24 mouse cellular contexts compared by ENCODE assay signal in the genomic region with DNA sequence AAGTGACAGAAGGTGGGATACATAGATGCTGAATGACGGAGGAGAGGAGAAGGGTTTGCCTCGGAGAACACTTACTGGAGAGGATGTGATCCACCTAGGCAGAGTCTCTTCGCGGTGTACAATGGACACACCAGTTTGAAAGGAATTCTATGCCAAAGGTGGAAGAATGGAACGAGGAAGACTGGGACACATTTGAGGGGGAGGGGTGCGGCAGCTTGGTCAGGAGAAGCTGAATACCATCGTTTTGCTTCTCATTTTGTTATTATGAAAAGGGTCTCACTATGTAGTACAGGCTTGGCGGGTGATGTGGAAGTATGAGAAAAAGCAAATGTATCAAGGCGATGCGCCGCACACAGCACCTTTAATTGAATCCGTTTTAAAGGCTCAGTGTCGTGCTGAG. TPM values are rescaled to one million over a fixed set of nuclear protein-coding genes. Genes with fewer than 3 reads are reported as not detected.
"Had no signal": no experiment of that assay in that cellular context is flagged by ENCODE, and none has a peak within 500 bp of the region (broad histone marks: within the 10 kb centered on the region; RNA-seq: fewer than 3 reads in every experiment).

No protein-coding gene starts in this region.

- H3K9me3 ChIP-seq: midbrain, embryonic 10.5 days; midbrain, embryonic 13.5 days; neural tube, embryonic 13.5 days; neural tube, embryonic 15.5 days had no signal

- H3K36me3 ChIP-seq: midbrain, embryonic 10.5 days; midbrain, embryonic 13.5 days; neural tube, embryonic 13.5 days; neural tube, embryonic 15.5 days had no signal

- ATAC-seq: midbrain, embryonic 13.5 days; midbrain, embryonic 16.5 days had no signal

- H3K27me3 ChIP-seq: midbrain, embryonic 13.5 days; neural tube, embryonic 13.5 days; neural tube, embryonic 15.5 days had no signal

- H3K9ac ChIP-seq: lung, embryonic 14.5 days; midbrain, embryonic 13.5 days; neural tube, embryonic 13.5 days; neural tube, embryonic 15.5 days had no signal

- H3K4me2 ChIP-seq: lung, embryonic 14.5 days; midbrain, embryonic 13.5 days; neural tube, embryonic 13.5 days; neural tube, embryonic 15.5 days had no signal

- H3K27ac ChIP-seq: midbrain, embryonic 10.5 days; midbrain, embryonic 13.5 days; neural tube, embryonic 13.5 days; neural tube, embryonic 15.5 days had no signal

- DNase-seq: lung, embryonic 14.5 days; lung, postnatal 10 days; retina, postnatal 1 day; right cerebral cortex, adult 18-20 months; right cerebral cortex, postnatal 25 days; right cerebral cortex, postnatal 4 days; spleen, adult 18-20 months; thymus, adult 18-20 months; thymus, postnatal 14 days; thymus, postnatal 36 days had no signal

- H3K4me3 ChIP-seq: midbrain, embryonic 10.5 days; midbrain, embryonic 13.5 days; myocyte; neural tube, embryonic 13.5 days; neural tube, embryonic 15.5 days had no signal

RNA-seq across cellular contexts. Expression of gene Apela, which starts 4.1 kb away (rescaled TPM):
- total RNA-seq: megakaryocyte, adult 5-6 weeks; megakaryocyte-erythroid progenitor cell, adult 5-6 weeks had no signal
- polyA plus RNA-seq: myocyte; small intestine, adult 2 months; thymus, postnatal 0 days had no signal

RNA-seq across cellular contexts. Expression of gene Trim60, which starts 14.7 kb away (rescaled TPM):
- total RNA-seq: megakaryocyte, adult 5-6 weeks; megakaryocyte-erythroid progenitor cell, adult 5-6 weeks had no signal
- polyA plus RNA-seq: lung, embryonic 14.5 days; lung, embryonic 16.5 days; midbrain, embryonic 10.5 days; midbrain, embryonic 13.5 days; midbrain, embryonic 16.5 days; myocyte; neural tube, embryonic 11.5 days; neural tube, embryonic 13.5 days; neural tube, embryonic 15.5 days; small intestine, adult 2 months; stomach, embryonic 14.5 days; stomach, embryonic 16.5 days; thymus, postnatal 0 days had no signal

RNA-seq across cellular contexts. Expression of gene Trim61, which starts 14.7 kb away (rescaled TPM):
- total RNA-seq: megakaryocyte, adult 5-6 weeks; megakaryocyte-erythroid progenitor cell, adult 5-6 weeks had no signal
- polyA plus RNA-seq: lung, embryonic 14.5 days; lung, embryonic 16.5 days; midbrain, embryonic 13.5 days; midbrain, embryonic 16.5 days; myocyte; neural tube, embryonic 13.5 days; small intestine, adult 2 months; stomach, embryonic 14.5 days; thymus, postnatal 0 days had no signal

RNA-seq across cellular contexts. Expression of gene Gm10663, which starts 41.8 kb away (rescaled TPM):
- total RNA-seq: megakaryocyte, adult 5-6 weeks; megakaryocyte-erythroid progenitor cell, adult 5-6 weeks had no signal
- polyA plus RNA-seq: lung, embryonic 14.5 days; lung, embryonic 16.5 days; midbrain, embryonic 10.5 days; midbrain, embryonic 13.5 days; midbrain, embryonic 16.5 days; myocyte; neural tube, embryonic 11.5 days; neural tube, embryonic 13.5 days; neural tube, embryonic 15.5 days; small intestine, adult 2 months; stomach, embryonic 14.5 days; stomach, embryonic 16.5 days; thymus, postnatal 0 days had no signal

RNA-seq across cellular contexts. Expression of gene Trim75, which starts 45.4 kb away (rescaled TPM):
- total RNA-seq: megakaryocyte, adult 5-6 weeks; megakaryocyte-erythroid progenitor cell, adult 5-6 weeks had no signal
- polyA plus RNA-seq: lung, embryonic 14.5 days; lung, embryonic 16.5 days; midbrain, embryonic 10.5 days; midbrain, embryonic 13.5 days; myocyte; neural tube, embryonic 11.5 days; small intestine, adult 2 months; stomach, embryonic 14.5 days; stomach, embryonic 16.5 days; thymus, postnatal 0 days had no signal
